33 mouse cellular contexts compared by ENCODE assay signal in genomic region chr2:129182412-129182811, GRCm38 (mm10). TPM values are rescaled to one million over a fixed set of nuclear protein-coding genes. Genes with fewer than 3 reads are reported as not detected.
DNase-seq lines count a peak whose midpoint lies in the region; ATAC-seq and TF ChIP-seq lines count a peak whose summit lies in the region.
"Had no signal": no experiment of that assay in that cellular context is flagged by ENCODE, and none has a peak within 500 bp of the region (broad histone marks: within the 10 kb centered on the region; RNA-seq: fewer than 3 reads in every experiment).

No protein-coding gene starts in this region.

- no peak for TF ChIP-seq CTCF in MEL (IDR thresholded peaks at IDR 0.05 in 2 of 3, conservative IDR thresholded peaks at IDR 0.05 in 1 of 3; ENCODE audit: control insufficient read depth in 1 of 3, insufficient read depth in 1 of 3, low read depth in 2 of 3, low read length in 3 of 3, poor library complexity in 1 of 3, severe bottlenecking in 1 of 3)

- no peak for ATAC-seq in heart, embryonic 16.5 days (replicated peaks; ENCODE audit: extremely low read depth, insufficient read depth, low FRiP score)
- ATAC-seq in megakaryocyte, adult 5-6 weeks (ENCODE audit: poor library complexity, severe bottlenecking) = no peak
- ATAC-seq in hindbrain, embryonic 16.5 days = no peak
- ATAC-seq: forebrain, embryonic 15.5 days; intestine, postnatal 0 days had no signal

- no peak for DNase-seq in heart, adult 9 months (ENCODE audit: low spot score in 2 of 2)
- DNase-seq in MEL (ENCODE audit: low read depth, low spot score) = no peak
- DNase-seq in right cerebral cortex, adult 2 months (ENCODE audit: low spot score in 2 of 2) = no peak
- DNase-seq: adrenal gland, postnatal 14 days; cerebellum, adult 11 months; cerebellum, adult 9-10 months; cerebellum, postnatal 36 days; gastrocnemius, postnatal 25 days; heart, adult 11 months; heart, postnatal 14 days; kidney, postnatal 14 days; lung, embryonic 14.5 days; lung, postnatal 36 days; midbrain, embryonic 14.5 days; retina, postnatal 1 day; right cerebral cortex, postnatal 25 days; spleen, adult 18-20 months had no signal

- 100% methylated on average over 1 of the region's 1 CpGs for WGBS in heart, embryonic 16.5 days
- WGBS in hindbrain, embryonic 16.5 days = 100% methylated on average over 1 of the region's 1 CpGs

- no peaks in the 10 kb centered on the region for H3K36me3 ChIP-seq in heart, embryonic 16.5 days (ENCODE audit: control insufficient read depth, insufficient read depth)
- peaks cover 31% of the 10 kb centered on the region for H3K36me3 ChIP-seq in megakaryocyte, embryonic 14.5 days (replicated peaks; ENCODE audit: low read length)
- peaks cover 0 to 6% of the 10 kb centered on the region in 2 experiments; a peak in 1 of 4 replicates for H3K36me3 ChIP-seq in MEL (ENCODE audit: control insufficient read depth in 1 of 2, insufficient read depth in 2 of 2, low read length in 2 of 2)
- no peaks in the 10 kb centered on the region for H3K36me3 ChIP-seq in myocyte (ENCODE audit: control insufficient read depth, insufficient read depth)
- H3K36me3 ChIP-seq in hindbrain, embryonic 16.5 days (ENCODE audit: control insufficient read depth, insufficient read depth, low read length) = no peaks in the 10 kb centered on the region
- H3K36me3 ChIP-seq: embryonic facial prominence, embryonic 12.5 days; forebrain, embryonic 10.5 days; forebrain, embryonic 15.5 days; G1E; heart, embryonic 12.5 days; hindbrain, embryonic 12.5 days; limb, embryonic 12.5 days; neural tube, embryonic 15.5 days had no signal

- no peak overlapping the region for H3ac ChIP-seq in myocyte (ENCODE audit: control insufficient read depth, insufficient read length)

- TF ChIP-seq EP300 in MEL (IDR thresholded peaks at IDR 0.05; ENCODE audit: low read depth in 1 of 2, low read length in 2 of 2) = no peak

- H3K4me1 ChIP-seq in heart, embryonic 16.5 days (ENCODE audit: control insufficient read depth, insufficient read depth, low read length) = peaks cover 5% of the 10 kb centered on the region; the same call in 1 of the 2 replicates
- peaks cover 97% of the 10 kb centered on the region for H3K4me1 ChIP-seq in megakaryocyte, embryonic 14.5 days
- H3K4me1 ChIP-seq in MEL (ENCODE audit: control insufficient read depth in 1 of 2, insufficient read depth in 2 of 2, low read length in 2 of 2) = peaks cover 2 to 15% of the 10 kb centered on the region in 2 experiments; a peak in 3 of 4 replicates
- H3K4me1 ChIP-seq in hindbrain, embryonic 16.5 days (ENCODE audit: control insufficient read depth, insufficient read depth, low read depth, low read length) = no peaks in the 10 kb centered on the region
- H3K4me1 ChIP-seq: forebrain, embryonic 15.5 days had no signal

- H3K27ac ChIP-seq in heart, embryonic 16.5 days (ENCODE audit: low read length) = no peak overlapping the region
- H3K27ac ChIP-seq in MEL (ENCODE audit: control insufficient read depth, low read depth, low read length) = no peak overlapping the region
- H3K27ac ChIP-seq in hindbrain, embryonic 16.5 days (ENCODE audit: low read depth, low read length) = no peak overlapping the region
- H3K27ac ChIP-seq: embryonic facial prominence, embryonic 12.5 days; forebrain, embryonic 10.5 days; forebrain, embryonic 15.5 days; hindbrain, embryonic 12.5 days; limb, embryonic 12.5 days; liver, embryonic 14.5 days; neural tube, embryonic 15.5 days had no signal

- H3K4me3 ChIP-seq in heart, embryonic 16.5 days (ENCODE audit: low read length) = no peak overlapping the region
- peak overlapping the region; percentile 89 for H3K4me3 ChIP-seq in megakaryocyte, embryonic 14.5 days (replicated peaks)
- peak overlapping the region; percentile 60 to 63 for H3K4me3 ChIP-seq in MEL (ENCODE audit: control insufficient read depth in 1 of 2, insufficient read depth in 1 of 2, low read depth in 2 of 2, low read length in 2 of 2)
- no peak overlapping the region for H3K4me3 ChIP-seq in myocyte
- no peak overlapping the region for H3K4me3 ChIP-seq in hindbrain, embryonic 16.5 days (ENCODE audit: low read length)
- H3K4me3 ChIP-seq: embryonic facial prominence, embryonic 12.5 days; forebrain, embryonic 10.5 days; forebrain, embryonic 15.5 days; heart, embryonic 12.5 days; hindbrain, embryonic 12.5 days; left cerebral cortex, adult 2 months; limb, embryonic 12.5 days; neural tube, embryonic 15.5 days had no signal

- no peaks in the 10 kb centered on the region for H3K9me3 ChIP-seq in heart, embryonic 16.5 days (replicated peaks; ENCODE audit: control insufficient read depth, low read length)
- no peaks in the 10 kb centered on the region for H3K9me3 ChIP-seq in megakaryocyte, embryonic 14.5 days
- H3K9me3 ChIP-seq in MEL (replicated peaks; ENCODE audit: insufficient read depth, low read length) = no peaks in the 10 kb centered on the region
- no peaks in the 10 kb centered on the region for H3K9me3 ChIP-seq in hindbrain, embryonic 16.5 days (ENCODE audit: control insufficient read depth, low read length)
- H3K9me3 ChIP-seq: embryonic facial prominence, embryonic 12.5 days; forebrain, embryonic 10.5 days; forebrain, embryonic 15.5 days; G1E; heart, embryonic 12.5 days; hindbrain, embryonic 12.5 days; limb, embryonic 12.5 days; neural tube, embryonic 15.5 days had no signal

- no peak for TF ChIP-seq RAD21 in MEL (IDR thresholded peaks at IDR 0.05; ENCODE audit: low read depth, low read length)

- H3K9ac ChIP-seq in heart, embryonic 16.5 days (ENCODE audit: low read length) = no peak overlapping the region
- H3K9ac ChIP-seq in MEL (ENCODE audit: control insufficient read depth, low read depth, low read length, poor library complexity, severe bottlenecking) = peak overlapping the region; percentile 31; the same call in 1 of the 2 replicates
- H3K9ac ChIP-seq in hindbrain, embryonic 16.5 days (ENCODE audit: low read depth, low read length) = no peak overlapping the region
- H3K9ac ChIP-seq: embryonic facial prominence, embryonic 12.5 days; forebrain, embryonic 15.5 days; heart, embryonic 12.5 days; hindbrain, embryonic 12.5 days; limb, embryonic 12.5 days; liver, embryonic 14.5 days; lung, embryonic 14.5 days; neural tube, embryonic 15.5 days had no signal

- TF ChIP-seq POLR2A in MEL (IDR thresholded peaks at IDR 0.05; ENCODE audit: control insufficient read depth in 1 of 2, insufficient read depth in 1 of 2, low read depth in 1 of 2, low read length in 2 of 2, poor library complexity in 1 of 2) (no peak), myocyte (IDR thresholded peaks at IDR 0.05; ENCODE audit: insufficient read length, low read depth) (no peak)

- H3K79me2 ChIP-seq in MEL (ENCODE audit: control insufficient read depth, insufficient read depth, low read length, poor library complexity) (no peaks in the 10 kb centered on the region), myocyte (ENCODE audit: control insufficient read depth, insufficient read depth) (no peaks in the 10 kb centered on the region)

- no peaks in the 10 kb centered on the region for H3K27me3 ChIP-seq in heart, embryonic 16.5 days (ENCODE audit: control insufficient read depth, insufficient read depth, low read length)
- no peaks in the 10 kb centered on the region for H3K27me3 ChIP-seq in megakaryocyte, embryonic 14.5 days (replicated peaks)
- H3K27me3 ChIP-seq in MEL (ENCODE audit: control insufficient read depth in 1 of 2, insufficient read depth in 2 of 2, low read length in 2 of 2) = no peaks in the 10 kb centered on the region
- H3K27me3 ChIP-seq in myocyte (ENCODE audit: control insufficient read depth, insufficient read depth, insufficient read length) = no peaks in the 10 kb centered on the region
- no peaks in the 10 kb centered on the region for H3K27me3 ChIP-seq in hindbrain, embryonic 16.5 days (replicated peaks; ENCODE audit: control insufficient read depth, insufficient read depth, low read length)
- H3K27me3 ChIP-seq: embryonic facial prominence, embryonic 12.5 days; forebrain, embryonic 15.5 days; heart, embryonic 12.5 days; hindbrain, embryonic 12.5 days; limb, embryonic 12.5 days; neural tube, embryonic 15.5 days had no signal

- peak overlapping the region; percentile 16; the same call in 1 of the 2 replicates for H3K4me2 ChIP-seq in heart, embryonic 16.5 days (ENCODE audit: low read depth, low read length)
- peak overlapping the region; percentile 7 for H3K4me2 ChIP-seq in myocyte (ENCODE audit: low read depth)
- H3K4me2 ChIP-seq in hindbrain, embryonic 16.5 days (ENCODE audit: low read length) = no peak overlapping the region
- H3K4me2 ChIP-seq: embryonic facial prominence, embryonic 12.5 days; forebrain, embryonic 15.5 days; hindbrain, embryonic 12.5 days; limb, embryonic 12.5 days; lung, embryonic 14.5 days; neural tube, embryonic 15.5 days had no signal

TF ChIP-seq in MEL, 35 proteins besides CTCF, POLR2A, EP300 and RAD21:
- TF ChIP-seq GATA1 (IDR thresholded peaks at IDR 0.05; ENCODE audit: low read depth, low read length) (peak; percentile 55; the same call in 1 of the 2 replicates), MAX (IDR thresholded peaks at IDR 0.05; ENCODE audit: low read length) (no peak)
TF ChIP-seq in MEL: peak in this region for 1.

TF ChIP-seq in myocyte, 11 proteins besides CTCF, POLR2A, EP300 and RAD21 (continues in another document):
- no peak for TF ChIP-seq E2F4 (IDR thresholded peaks at IDR 0.05; ENCODE audit: insufficient read depth)
- TF ChIP-seq USF1 (IDR thresholded peaks at IDR 0.05; ENCODE audit: low read depth) = no peak
- TF ChIP-seq TCF3 (IDR thresholded peaks at IDR 0.05; ENCODE audit: insufficient read length, low read depth) = no peak

RNA-seq across cellular contexts. Expression of gene Slc20a1, which starts 16.2 kb away (rescaled TPM):
- polyA plus RNA-seq in heart, embryonic 16.5 days (2015; fragmentation: Nextera tagmentation; extraction: Ambion mirVana) = 20.5 and 21.1 TPM in 2 replicates
- 16.4 and 76.5 TPM in 2 replicates for polyA plus RNA-seq in megakaryocyte, embryonic 14.5 days (2012; ENCODE audit: insufficient read depth, low replicate concordance)
- 18.7 and 22.8 TPM in 2 replicates for total RNA-seq in megakaryocyte, adult 5-6 weeks (2015)
- 52.4 and 70.8 TPM in 2 replicates for total RNA-seq in megakaryocyte, adult 5-6 weeks (2017)
- 44.9 and 69.4 TPM in 2 replicates for total RNA-seq in MEL (2012; rRNA removed)
- 10 to 100 TPM in 1 of 2 experiments, not detected in 1; 80.7 TPM for polyA plus RNA-seq in MEL (2012; ENCODE audit: insufficient read depth in 1 of 2, insufficient read length in 2 of 2, low read depth in 1 of 2, low replicate concordance in 2 of 2, missing spikeins in 1 of 2)
- 41.7 TPM for polyA plus RNA-seq in myocyte (2012; fragmentation: generic; extraction: Trizol)
- 53.2 and 55.6 TPM in 2 replicates for polyA plus RNA-seq in hindbrain, embryonic 16.5 days (2015; fragmentation: Nextera tagmentation; extraction: Ambion mirVana)

RNA-seq across cellular contexts. Expression of gene Chchd5, which starts 52.9 kb away (rescaled TPM):
- polyA plus RNA-seq in heart, embryonic 16.5 days (2015; fragmentation: Nextera tagmentation; extraction: Ambion mirVana) = 17.6 and 18.2 TPM in 2 replicates
- polyA plus RNA-seq in megakaryocyte, embryonic 14.5 days (2012; ENCODE audit: insufficient read depth, low replicate concordance) = 6.1 and 19.5 TPM in 2 replicates
- 11.9 and 13.0 TPM in 2 replicates for total RNA-seq in megakaryocyte, adult 5-6 weeks (2015)
- total RNA-seq in megakaryocyte, adult 5-6 weeks (2017) = 9.4 and 11.9 TPM in 2 replicates
- total RNA-seq in MEL (2012; rRNA removed) = 15.9 and 17.1 TPM in 2 replicates
- polyA plus RNA-seq in MEL (2012; ENCODE audit: insufficient read depth in 1 of 2, insufficient read length in 2 of 2, low read depth in 1 of 2, low replicate concordance in 2 of 2, missing spikeins in 1 of 2) (10 to 100 TPM in 1 of 2 experiments, not detected in 1; 23.7 TPM), myocyte (2012; fragmentation: generic; extraction: Trizol) (36.8 TPM)
- 18.7 and 19.8 TPM in 2 replicates for polyA plus RNA-seq in hindbrain, embryonic 16.5 days (2015; fragmentation: Nextera tagmentation; extraction: Ambion mirVana)

Comparison
In these comparisons a context has a peak if more than half of its experiments do, and no peak if none do; other contexts are left out.
1. H3K4me3 ChIP-seq: peak in megakaryocyte, embryonic 14.5 days (single experiment) and MEL (2 of 2); none in heart, embryonic 16.5 days (single experiment), myocyte (single experiment) and hindbrain, embryonic 16.5 days (single experiment).